7 mouse cellular contexts compared by ENCODE assay signal in genomic region chr10:75406755-75407154, GRCm38 (mm10). TPM values are rescaled to one million over a fixed set of nuclear protein-coding genes. Genes with fewer than 3 reads are reported as not detected.
DNase-seq lines count a peak whose midpoint lies in the region; ATAC-seq lines count a peak whose summit lies in the region.

No protein-coding gene starts in this region.

- peak; percentile 64 for DNase-seq in R1 (ENCODE audit: low read depth, low spot score)
- DNase-seq in heart, adult 9 months (ENCODE audit: low spot score in 2 of 2), result peak; percentile 19 to 52
- peak; percentile 56 to 69 for DNase-seq in kidney, postnatal 4 days
- DNase-seq in ovary, postnatal 36 days (ENCODE audit: low spot score), result peak; percentile 42
- no peak for DNase-seq in layer of hippocampus, adult 9-11 months
- DNase-seq in layer of hippocampus, postnatal 36 days, result no peak

- peak; percentile 49 for ATAC-seq in cerebellum, adult (ENCODE audit: insufficient number of reproducible peaks, low FRiP score, low TSS enrichment)

RNA-seq across cellular contexts. Expression of gene Upb1, which starts 5.8 kb away (rescaled TPM):
- total RNA-seq in layer of hippocampus, postnatal 36 days (2021), result not detected

Comparison
In these comparisons a context has a peak if more than half of its experiments do, and no peak if none do; other contexts are left out.
1. DNase-seq: peak in R1 (single experiment), heart, adult 9 months (2 of 2), kidney, postnatal 4 days (2 of 2) and ovary, postnatal 36 days (single experiment); none in layer of hippocampus, adult 9-11 months (single experiment) and layer of hippocampus, postnatal 36 days (0 of 2).